Mouse (Mus musculus) spleen, embryonic (tissue): Measurements from ENCODE around the gene Rarres2.

Source experiments
- CTCF ChIA-PET: fragments of 350-600 bp; sonication (Branson Sonifier 250); formaldehyde crosslinking; loops from one replicate; lab custom pipeline; 2022; lab: Charles Lee

The Rarres2 gene

GRCm38 (mm10) chr6:48572572-48573061, at the start of gene Rarres2:
Gene Rarres2, minus strand, starts transcription at chr6:48572789.
- CTCF ChIA-PET = no interaction called here

DNA sequence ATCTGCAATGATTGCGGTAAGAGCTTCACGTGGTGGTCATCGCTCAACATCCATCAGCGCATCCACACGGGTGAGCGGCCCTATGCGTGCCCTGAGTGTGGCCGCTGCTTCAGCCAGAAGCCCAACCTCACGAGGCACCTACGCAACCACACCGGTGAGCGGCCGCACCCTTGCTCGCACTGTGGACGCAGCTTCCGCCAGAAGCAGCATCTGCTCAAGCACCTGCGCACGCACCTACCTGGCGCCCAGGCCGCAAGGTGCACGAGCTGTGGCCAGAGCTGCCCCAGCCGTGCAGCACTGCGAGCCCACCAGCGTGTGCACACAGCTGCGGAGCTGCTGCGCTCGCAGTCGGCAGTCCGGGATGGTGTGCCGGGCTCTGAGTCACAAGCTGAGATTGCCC, 47.4 kb upstream of the Rarres2 start:
- CTCF ChIA-PET = no interaction called here

GRCm38 (mm10) chr6:48614756-48615155, 42.2 kb upstream of the Rarres2 start:
- CTCF ChIA-PET = no interaction called here

- CTCF ChIA-PET = no interaction called here
Observed at GRCm38 (mm10) chr6:48613464-48613863, 40.9 kb upstream of the Rarres2 start.

DNA sequence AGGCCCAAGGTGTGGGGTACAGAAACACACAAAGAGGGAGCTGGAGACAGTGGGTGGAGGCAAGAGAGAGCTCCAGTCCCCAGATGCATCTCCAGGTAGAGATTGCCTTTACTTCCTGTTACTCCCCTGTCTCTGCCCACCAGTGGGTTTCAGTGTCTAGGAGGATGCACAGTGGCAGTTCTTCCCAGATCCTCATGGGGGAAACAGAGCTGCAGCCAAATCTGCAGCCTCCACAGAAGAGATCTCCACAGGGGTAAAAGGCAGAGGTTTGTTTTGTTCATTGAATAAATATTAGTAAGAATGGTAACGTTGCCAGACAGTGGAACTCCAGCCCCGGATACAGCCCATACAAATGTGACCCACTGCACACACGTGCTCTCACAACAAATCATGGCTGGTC, 38.1 kb upstream of the Rarres2 start:
- CTCF ChIA-PET = no interaction called here

DNA sequence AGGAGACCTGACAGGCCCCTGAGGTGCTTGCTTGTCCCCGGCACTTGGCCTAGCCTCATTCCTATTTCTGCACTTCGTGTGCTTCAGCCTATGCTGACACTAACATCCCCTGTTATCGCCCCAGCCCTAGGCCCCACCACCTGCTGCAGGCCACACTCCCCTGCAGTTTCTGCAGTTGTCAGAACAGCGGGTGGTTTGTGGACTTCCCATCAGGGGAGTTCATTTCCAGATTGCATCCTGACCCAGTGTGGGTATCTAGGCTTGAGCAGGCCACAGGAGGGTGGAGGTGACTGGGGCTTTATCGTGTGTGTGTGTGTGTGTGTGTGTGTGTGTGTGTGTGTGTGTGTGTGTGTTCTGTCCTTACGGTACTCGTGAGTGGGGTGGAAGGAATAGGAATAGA, 36.9 kb upstream of the Rarres2 start:
- CTCF ChIA-PET = no interaction called here

DNA sequence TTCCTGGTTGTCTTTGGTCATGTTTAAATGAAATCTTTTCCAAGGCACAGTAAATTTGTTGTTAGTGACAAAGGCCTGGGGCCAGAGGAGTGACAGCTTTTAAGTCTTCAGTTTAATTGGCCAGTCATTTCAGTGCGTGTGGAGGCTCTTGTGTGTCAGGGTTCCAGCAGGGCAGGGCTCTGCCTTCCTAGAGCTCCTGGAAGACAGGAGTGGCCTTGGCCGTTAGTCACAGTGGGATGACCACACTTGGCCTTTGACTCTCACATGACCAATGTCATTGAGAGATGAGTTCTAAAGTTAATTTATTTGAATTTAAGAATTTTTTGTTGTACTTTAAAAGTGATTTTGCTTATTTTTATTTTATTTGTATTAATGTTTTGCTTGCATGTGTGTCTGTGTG, 35.5 kb upstream of the Rarres2 start:
- CTCF ChIA-PET = no interaction called here

DNA sequence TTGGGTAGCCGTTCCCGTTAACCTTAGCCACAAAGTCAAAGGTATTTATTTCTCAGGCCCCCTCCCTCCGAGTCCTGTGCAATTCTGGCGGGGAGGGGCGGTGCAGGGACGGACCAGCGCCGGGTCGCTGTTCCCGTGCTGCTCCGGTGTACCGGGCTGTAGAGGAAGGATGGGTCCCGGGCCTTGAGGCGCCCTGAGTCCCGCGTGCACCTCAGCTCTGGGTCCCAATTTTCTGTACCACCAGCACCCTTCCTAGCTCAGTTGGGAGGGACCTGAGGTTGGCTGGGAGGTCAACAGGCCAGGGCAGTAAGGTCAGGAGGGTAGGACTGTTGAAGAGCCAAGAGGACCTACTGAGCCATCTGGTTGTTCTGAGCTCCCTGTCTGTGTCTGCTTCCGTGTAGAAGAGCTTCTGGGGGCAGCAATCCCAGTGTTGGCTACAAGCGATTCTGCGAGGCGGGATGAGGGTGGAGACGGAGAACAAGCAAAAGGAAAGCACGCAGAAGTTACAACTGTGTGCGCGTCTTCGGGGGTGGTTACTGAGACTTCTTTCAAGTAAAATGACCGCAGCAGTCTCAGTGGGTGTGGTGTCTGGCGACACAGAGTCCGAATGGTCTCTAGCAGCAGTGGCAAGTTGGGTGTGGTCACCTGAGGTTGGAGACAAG, 29.6 kb upstream of the Rarres2 start:
- CTCF ChIA-PET = no interaction called here

- CTCF ChIA-PET = interaction anchor here (0.5 kb wide), 1 partner anchor 621 kb away, joined by 3 read pairs; no protein-coding TSS in a partner anchor
Observed at GRCm38 (mm10) chr6:48601271-48602079, 28.9 kb upstream of the Rarres2 start, which contains the start of gene Zfp775. Gene Zfp775, plus strand, starts transcription at chr6:48602063.

- CTCF ChIA-PET = interaction anchor here (0.5 kb wide), 1 partner anchor 622 kb away, joined by 3 read pairs; no protein-coding TSS in a partner anchor
Observed at GRCm38 (mm10) chr6:48600594-48600993, 28.0 kb upstream of the Rarres2 start.

DNA sequence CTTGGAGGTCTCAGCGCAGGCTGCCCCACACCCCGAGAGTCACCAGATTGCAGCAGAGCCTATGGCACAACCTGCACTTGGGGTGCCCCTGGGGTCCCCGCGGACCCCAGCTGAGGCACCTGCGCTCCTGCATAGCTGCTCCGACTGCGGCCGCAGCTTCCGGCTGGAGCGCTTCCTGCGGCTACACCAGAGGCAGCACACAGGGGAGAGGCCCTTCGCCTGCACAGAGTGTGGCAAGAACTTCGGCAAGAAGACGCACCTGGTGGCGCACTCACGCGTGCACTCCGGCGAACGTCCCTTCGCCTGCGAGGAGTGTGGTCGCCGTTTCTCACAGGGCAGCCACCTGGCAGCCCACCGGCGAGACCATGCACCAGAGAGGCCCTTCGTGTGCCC, 24.6 kb upstream of the Rarres2 start:
- CTCF ChIA-PET = no interaction called here

DNA sequence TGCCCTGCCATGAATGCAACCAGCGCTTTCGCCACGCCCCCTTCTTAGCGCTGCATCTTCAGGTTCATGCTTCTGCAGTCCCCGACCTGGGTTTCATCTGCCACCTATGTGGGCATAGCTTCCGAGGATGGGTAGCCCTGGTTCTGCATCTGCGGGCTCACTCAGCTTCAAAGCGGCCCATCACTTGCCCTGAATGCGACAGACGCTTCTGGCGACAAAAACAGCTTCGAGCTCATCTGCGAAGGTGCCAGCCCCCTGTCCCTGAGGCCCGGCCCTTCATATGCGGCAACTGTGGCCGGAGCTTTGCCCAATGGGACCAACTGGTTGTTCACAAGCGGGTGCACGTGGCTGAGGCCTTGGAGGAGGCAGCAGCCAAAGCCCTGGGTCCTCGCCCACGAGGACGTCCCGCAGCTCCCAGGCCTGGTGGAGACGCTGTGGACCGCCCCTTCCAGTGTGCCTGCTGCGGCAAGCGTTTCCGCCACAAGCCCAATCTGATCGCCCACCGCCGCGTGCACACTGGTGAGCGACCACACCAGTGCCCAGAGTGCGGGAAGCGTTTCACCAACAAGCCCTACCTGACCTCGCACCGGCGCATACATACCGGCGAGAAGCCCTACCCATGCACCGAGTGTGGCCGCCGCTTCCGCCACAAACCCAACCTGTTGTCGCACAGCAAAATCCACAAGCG, 24.1 kb upstream of the Rarres2 start:
- CTCF ChIA-PET = no interaction called here

DNA sequence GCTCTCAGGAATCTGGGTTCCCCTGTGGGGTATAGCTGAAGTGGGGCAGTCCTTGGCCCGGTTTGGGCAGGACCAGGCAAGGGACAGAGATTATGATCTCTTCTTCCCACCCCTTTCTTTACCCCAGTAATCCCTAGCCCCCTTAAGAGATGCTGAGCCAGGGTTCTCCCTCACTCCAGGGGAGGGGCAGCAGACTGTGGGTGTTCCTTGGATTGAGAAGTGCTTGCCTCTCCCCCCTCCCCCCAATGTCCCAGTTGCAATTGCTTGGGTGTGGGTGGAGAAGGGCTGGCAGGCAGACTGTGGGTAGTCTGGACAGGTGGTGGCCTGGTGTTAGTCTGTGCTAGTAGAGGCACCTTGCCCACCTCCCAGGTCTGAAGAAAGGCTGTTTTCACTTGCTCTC, 22.7 kb upstream of the Rarres2 start:
- CTCF ChIA-PET = no interaction called here

- CTCF ChIA-PET = interaction anchor here (1.1 kb wide), 1 partner anchor 9 kb away, joined by 12 read pairs; no protein-coding TSS in a partner anchor
Observed at GRCm38 (mm10) chr6:48594043-48594738, 21.6 kb upstream of the Rarres2 start.

DNA sequence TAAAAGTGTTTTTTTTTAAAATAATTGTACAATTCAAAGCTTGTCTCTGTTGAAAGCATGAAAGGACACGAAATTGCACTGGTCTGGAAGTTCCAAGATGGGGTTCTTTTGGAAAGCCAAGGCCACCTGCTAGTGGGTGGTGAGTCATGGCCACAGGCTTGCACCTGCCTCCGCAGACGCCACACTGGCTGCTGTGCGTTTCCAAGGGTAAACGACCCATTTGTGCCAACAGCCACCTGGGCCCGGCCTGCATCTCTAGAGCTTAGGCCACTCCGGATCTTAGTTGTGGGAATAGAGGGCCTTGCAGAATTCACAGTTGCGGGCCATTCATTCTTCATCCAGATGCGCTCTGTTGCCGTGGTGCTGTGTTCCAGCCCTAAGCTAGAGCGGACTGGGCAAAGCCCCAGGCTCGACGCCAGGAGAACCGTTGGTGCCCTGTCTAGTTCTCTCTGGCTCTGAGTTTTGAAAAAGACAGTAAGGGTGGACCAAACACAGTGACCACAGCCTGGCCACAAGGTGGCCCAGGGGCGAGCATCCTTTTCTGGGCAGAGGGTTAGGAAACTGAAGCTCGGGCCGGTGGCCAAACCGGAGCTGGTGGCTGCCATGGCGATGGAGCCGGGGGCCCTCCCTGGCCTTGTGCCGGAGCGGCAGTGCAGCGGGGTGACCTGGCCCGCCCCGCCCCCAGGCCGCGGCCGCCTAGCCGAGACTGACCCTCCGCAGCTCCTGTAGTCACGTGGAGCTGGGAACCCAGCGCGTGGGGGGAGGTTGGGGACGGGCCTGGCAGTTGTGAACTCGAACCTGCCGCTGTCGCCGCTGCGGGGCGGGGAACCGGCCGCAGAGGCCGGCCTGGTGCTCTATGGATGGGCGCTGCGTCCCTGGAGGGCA, 20.8 kb upstream of the Rarres2 start, which contains the start of the genes Repin1 and Gm44965:
Gene Repin1, plus strand, starts transcription at position 726 of the 885 bp plus-strand sequence.
Gene Gm44965, plus strand, starts transcription at position 784 of the 885 bp plus-strand sequence.
- CTCF ChIA-PET = interaction anchor here (0.6 kb wide), 2 partner anchors 267 to 1133 kb away, joined by 3 read pairs; no protein-coding TSS in a partner anchor

DNA sequence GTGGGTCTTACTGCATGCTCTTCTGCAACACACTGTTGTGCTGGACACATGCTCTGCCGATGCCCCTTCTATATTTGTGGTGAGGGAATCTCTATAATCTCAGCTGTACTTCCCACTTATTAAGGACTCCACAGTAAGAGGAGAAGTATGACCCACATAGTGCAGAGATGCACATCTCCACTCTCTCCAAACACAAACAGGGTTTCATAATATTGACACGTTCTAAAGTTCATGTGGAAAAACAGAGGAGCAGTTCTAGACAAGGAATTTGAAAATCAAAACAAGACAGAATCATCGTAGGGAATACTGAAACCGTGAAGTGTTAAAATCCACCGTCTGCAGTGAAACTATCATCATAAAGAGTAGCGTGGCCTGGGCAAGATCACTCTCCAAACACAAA, 19.3 kb upstream of the Rarres2 start:
- CTCF ChIA-PET = no interaction called here

DNA sequence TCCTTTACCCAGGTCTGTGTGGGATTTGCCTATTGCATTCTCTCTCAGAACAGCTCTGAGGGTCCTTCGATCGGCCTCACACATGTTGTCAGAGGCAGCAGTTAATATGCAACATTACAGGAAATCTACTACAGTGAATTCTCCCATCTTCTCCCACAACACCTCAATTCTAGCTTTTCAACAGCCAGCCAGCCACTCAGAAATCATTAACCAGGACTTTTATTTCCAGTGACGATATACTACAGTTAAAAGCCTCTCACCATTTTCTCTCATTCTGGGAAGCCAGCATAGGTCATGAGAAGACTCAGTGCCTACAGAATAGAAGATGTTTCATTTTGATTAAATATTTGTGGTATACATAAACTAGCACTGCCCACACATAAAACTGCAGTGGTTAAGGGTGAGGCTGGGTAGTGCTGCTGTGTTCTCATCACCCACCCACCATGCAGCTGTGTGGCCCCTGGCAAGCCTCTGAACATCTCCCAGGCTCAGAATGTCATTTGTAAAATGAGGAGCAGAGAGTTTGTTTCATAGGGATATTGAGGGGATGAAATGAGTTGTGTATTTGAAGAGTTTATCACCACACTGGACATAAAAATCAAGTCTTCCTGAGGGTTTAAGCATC, 18.7 kb upstream of the Rarres2 start:
- CTCF ChIA-PET = interaction anchor here (0.5 kb wide), 1 partner anchor 56 kb away, joined by 7 read pairs; no protein-coding TSS in a partner anchor

DNA sequence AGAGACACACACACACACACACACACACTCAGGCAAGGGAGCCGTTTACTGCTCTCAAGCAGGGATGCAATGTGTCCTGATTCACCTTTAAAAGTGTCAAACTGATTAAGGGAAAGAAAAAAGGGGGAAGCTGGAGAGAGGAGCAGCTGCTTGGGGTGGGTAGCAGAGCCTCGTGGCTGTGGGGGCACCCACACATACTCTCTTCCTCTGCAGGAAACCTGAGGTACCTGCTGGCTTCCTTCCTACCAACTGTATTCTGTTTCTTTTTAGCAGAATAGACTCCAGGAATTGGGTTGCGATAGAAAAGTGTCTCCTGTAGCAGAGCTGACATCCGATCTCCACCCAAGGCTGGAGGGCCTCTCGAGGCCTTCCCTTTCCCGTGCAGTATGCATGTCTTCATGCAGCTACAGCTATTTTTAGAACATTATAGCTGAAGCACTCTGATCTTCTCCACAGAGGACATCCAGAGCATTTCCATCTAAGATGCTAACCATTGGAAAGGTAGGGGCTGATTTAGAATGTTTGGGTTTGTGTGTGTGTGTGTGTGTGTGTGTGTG, 16.7 kb upstream of the Rarres2 start, which contains the start of gene Gm45021:
Gene Gm45021, plus strand, starts transcription at position 417 of the 557 bp plus-strand sequence.
- CTCF ChIA-PET = interaction anchor here (0.6 kb wide), 1 partner anchor 625 kb away, joined by 3 read pairs; no protein-coding TSS in a partner anchor

- CTCF ChIA-PET = interaction anchor here (0.6 to 0.9 kb wide), 3 partner anchors 27 to 57 kb away, joined by 3 to 5 read pairs (median 3); partner anchors contain the start of gene Lrrc61
Observed at GRCm38 (mm10) chr6:48582037-48582436, 9.4 kb upstream of the Rarres2 start.
